Mouse (Mus musculus) retina, embryonic 14.5 days (tissue): ENCODE measurements around the gene Csdc2.
"Not testable (repeated sequence)": the region's sequence is repeated elsewhere in the genome, so short reads cannot be mapped to it uniquely, and the experiment has no call there.

Experiments used
- DNase-seq: peaks from one replicate; pipeline ENCODE4 v3.0.0-alpha.2; 2015; ENCODE audit warnings: low spot score

The Csdc2 gene

GRCm38 (mm10) chr15:81936679-81937078 lies at the start of gene Csdc2:
Csdc2 (plus strand) TSS chr15:81936759.
- peak; percentile 67 for DNase-seq

- DNase-seq = no peak
These were observed 49.6 kb upstream of the Csdc2 start for GRCm38 (mm10) chr15:81886795-81887550.

GRCm38 (mm10) chr15:81889175-81889574 lies 47.4 kb upstream of the Csdc2 start:
- DNase-seq = no peak

DNA sequence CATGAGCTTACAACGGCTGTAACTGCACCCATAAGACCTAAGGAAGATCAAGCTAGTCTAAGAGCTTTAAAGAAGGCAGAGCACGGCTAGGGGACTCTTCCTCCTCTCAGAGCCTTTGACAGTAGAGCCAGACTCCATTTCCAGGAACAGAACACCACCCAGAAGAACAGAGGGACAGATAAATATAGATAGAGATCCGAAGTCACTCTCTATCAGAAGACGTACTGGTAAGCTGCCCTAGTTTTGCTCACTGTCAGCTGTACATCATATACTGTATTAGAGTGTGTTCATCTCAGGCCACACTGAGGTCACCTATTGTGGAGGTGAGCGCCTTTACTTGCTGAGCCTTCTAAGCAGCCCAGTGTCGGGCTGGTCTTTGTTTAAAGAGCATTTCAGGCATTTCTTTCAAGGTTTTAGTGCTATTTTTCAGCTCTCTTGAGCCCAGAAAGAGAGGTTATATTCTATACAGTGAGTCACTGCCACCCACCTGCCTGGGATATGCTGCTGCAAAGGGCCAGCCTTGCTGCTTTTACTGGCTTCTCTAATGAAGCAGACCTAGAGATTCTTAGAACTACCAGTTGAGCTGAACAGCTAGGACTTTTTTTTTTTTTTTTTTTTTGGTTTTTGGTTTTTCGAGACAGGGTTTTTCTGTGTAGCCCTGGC lies 45.3 kb upstream of the Csdc2 start:
- DNase-seq = no peak

DNA sequence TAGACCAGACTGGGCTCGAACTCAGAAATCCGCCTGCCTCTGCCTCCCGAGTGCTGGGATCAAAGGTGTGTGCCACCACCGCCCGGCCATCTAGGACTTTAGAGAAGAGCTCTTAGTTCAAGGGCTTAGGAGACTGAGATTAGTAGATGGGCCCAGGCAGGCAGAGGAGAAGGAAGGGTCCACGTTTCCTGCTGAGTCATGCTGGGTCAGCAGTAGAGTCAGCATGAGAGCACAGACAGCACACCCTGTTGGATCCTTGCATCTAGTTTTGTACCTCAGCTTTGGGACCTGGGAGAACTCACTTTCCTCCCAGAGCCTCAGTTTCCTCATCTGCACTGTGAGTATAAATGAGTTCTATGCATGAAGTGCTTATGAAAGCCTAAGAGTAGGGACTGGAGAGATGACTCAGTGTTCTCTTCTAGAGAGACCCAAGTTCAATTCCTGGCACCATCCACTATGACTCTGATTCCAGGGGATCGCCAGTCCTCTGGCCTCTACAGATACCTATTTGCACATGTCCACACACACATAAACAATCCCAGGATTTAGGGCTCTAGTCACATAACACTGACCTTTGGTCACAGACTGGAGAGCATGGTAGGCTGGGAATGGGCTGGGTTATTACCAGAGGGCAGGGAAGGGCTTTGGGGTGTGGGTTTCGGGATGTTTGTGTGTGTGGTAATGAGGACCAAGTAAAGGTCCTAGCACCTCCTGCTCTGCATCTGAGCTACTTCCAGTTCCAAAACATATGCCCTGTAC lies 44.6 kb upstream of the Csdc2 start:
- DNase-seq = no peak

DNA sequence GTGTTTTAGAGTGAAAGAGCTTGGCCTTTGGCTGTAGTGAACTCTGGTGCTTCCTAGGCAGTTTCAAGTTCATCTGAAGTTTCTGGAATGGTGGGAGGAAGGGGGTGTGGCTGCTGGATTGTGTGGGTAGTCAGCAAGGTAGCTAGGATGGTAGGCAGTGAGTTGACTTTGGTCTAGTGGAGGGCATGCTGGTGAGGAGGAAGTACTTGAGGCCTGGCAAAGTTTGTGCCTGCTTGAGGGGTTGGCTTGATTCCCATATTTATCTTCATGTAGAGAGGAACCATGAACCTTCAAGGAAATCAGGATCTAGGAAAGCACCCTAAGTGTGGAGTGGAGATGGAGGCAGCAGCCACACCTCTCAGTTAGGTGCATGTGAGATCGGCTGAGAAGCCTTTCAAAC lies 42.6 kb upstream of the Csdc2 start:
- DNase-seq = no peak

DNA sequence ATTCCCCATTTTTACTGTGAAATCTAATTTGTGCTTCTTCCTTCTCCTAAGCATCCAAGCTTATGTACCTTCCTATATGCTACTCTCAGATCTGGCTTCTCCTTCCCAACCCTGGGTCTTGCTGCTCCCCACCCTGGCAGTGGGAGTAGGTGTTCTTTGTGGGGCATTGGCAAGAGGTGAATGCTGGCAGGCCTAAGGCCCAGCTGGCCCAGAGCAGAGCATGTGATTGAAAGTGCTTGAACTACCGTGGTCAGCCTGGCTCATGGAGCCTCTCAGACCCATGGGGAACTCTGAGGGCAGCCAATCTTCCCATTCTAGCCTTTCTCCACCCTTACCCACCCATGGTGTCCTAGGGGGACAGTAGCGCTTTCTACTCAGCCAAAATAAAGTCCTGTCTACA lies 40.2 kb upstream of the Csdc2 start:
- no peak for DNase-seq

DNA sequence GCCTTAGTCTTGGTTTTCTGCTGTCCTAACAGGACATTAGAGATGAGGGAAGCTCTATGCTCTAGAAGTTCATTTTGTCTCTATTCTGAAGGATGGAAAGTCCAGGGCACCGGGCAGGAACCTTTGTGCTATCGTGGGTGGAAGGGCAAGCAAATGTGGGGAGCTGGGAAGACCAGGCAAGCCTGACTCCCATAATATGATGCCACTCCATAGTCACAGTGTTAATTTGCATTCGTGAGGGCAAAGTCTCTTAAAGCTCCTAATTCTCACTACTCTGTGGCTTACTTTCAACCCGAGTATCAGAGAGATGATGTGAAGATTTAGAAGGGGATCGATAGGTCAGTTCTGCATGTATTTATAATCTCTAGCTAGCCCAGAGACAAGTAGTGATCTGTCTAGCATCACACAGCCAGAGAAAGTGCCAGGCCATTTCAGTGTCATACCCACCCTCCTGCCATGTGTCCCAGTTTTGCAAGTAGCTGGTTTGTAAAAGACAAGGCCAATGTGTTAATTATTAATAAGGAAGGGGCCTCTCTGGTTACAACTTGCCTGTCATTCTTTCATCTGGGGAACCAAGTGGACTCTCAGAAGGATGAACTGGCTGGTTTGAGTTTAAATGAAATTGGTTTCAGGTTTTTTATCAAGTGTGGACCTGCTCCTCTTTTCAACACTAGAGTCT lies 38.8 kb upstream of the Csdc2 start:
- no peak for DNase-seq

- DNase-seq = no peak
These were observed 37.8 kb upstream of the Csdc2 start for GRCm38 (mm10) chr15:81898751-81899150.

GRCm38 (mm10) chr15:81904939-81905338 lies 31.6 kb upstream of the Csdc2 start:
- peak; percentile 83 for DNase-seq

DNA sequence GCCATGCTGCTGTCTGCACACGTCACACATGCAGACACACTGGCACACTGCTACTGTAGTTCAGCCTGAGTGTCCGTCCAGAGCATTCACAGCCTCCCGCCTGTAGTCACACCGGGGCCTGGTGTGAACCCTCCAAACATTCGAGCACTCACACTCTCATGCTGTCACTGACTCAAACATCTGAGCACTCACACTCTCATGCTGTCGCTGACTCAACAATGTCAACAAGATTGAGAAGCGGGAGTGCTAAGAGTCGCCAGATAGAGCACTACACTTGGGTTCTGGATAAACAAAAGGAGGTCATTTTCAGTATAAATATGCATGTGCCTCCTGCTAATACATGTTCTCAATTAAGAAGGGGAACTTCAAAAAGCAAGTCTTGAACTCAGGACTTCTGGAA lies 28.6 kb upstream of the Csdc2 start:
- DNase-seq = no peak

DNA sequence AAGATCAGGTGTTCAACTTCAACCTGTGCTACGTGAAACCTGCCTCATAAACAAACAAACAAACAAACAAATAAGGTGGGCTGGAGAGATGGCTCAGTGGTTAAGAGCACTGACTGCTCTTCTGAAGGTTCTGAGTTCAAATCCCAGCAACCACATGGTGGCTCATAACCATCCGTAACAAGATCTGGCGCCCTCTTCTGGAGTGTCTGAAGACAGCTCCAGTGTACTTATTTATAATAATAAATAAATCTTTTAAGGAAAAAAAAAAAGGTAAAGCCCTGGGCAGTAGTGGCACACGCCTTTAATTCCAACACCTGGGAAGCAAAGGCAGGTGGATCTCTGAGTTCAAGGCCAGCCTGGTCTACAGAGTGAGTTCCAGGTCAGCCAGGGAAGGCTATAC lies 27.8 kb upstream of the Csdc2 start:
- not testable (repeated sequence) for DNase-seq

- DNase-seq = no peak
These were observed 24.1 kb upstream of the Csdc2 start for GRCm38 (mm10) chr15:81912498-81912897.

DNA sequence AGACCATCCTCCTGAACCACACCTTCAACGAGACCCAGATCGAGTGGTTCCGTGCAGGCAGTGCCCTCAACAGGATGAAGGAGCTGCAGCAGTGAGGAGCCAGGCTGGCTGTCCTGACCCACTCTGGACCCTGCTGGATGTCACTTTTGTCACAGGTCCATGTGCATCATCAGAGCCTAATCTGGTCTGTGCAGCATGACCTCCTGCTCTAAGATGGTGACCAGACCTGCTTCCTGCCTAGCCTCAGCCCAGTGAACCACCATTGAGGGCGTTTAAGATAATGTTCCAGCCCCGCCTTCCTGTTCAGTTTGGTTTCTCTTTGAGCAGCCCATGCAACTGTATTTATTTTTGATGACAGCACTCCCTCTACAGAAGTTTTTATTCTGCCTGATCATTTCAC lies 21.9 kb upstream of the Csdc2 start:
- no peak for DNase-seq

DNA sequence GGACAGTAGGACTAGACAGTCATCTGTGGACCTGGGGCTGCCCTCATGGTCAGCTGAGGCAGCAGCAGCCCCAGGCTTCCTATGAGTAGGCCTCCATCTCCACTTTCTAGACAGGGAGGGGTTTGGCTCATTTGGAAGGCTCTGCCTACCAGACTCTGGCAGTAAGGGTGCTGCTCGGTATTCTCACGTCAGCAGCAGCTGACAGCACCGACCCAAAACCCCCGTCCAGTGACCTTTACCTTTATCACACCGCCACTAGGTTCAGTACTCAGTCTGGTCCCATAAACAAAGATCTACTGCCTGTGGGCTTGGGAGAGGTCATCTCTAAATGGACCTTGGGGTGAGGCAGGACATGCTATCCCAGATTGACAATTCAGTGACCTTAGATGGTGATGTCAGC lies 20.9 kb upstream of the Csdc2 start:
- no peak for DNase-seq

DNA sequence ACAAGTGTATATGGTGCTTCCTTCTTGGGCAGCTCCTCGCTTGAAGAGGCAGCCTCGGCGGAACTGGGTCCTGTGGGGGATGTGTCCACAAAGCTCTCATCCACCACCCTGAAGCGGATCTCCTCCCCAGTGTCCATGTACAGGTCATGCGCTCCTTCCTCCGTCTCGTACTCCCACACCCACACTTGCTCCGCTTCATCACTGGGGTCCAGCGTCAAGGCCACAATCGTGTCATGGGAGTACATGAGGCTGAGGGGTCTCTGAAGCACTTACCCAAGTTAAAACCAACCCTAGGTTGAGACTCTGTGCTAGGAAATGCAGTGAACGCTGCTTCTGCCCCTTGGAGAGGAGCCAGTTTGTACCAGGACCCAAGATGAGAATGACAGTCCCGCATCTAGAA lies 19.4 kb upstream of the Csdc2 start:
- no peak for DNase-seq

GRCm38 (mm10) chr15:81917621-81918463 lies 18.7 kb upstream of the Csdc2 start:
- peak; percentile 80 for DNase-seq

GRCm38 (mm10) chr15:81919062-81919461 lies 17.5 kb upstream of the Csdc2 start:
- no peak for DNase-seq

DNA sequence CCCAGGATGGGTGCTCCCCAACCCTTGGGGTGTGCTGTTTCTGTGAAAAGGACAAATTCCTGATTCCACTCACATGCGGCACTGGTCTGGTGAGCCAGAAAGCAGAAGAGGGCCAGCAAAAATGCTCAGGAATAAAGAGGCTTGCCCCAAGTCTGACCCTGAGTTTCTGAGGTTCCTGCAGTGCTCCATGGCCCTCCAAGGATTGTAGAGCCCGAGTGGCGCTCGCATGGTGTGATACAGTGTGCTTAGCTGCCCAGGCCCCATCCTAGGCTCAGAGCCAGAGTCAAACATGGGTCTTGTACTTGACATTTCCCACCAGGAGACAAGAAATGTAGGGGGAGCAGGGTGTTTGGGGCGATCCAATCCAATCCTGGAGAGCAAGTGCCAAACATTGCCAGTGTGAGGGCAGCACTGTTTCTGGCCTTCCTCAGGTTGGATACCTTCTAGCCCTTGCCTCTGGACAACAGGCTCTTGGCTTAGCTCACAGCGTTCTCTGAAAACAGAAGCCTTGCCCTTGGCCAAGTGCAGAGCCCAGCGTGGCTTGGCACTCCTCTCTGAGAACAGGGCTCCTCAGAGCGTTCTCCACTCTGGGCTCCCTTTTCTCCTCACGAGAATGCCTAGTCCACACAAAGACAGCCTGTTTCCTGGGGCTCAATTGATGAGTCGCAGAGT lies 15.9 kb upstream of the Csdc2 start:
- DNase-seq = no peak

DNA sequence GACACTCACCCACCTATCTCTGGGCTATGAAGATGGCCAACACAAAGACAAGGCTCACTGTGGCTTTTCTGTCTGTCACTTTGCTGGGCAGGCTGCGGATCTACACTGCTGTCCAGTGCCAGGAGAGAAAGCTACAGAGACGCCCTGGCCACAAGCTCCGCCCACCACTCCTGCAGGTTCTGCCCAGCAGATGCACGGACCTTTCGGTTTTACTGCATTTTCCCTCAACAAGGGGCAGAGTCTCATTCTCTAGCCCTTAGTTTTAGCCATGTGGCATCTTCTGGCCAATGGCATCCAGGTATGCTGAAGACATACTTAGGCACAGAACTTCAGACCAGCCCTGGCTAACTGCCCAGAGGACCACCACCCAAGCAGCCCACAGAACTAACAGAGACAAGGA lies 15.3 kb upstream of the Csdc2 start:
- no peak for DNase-seq

DNA sequence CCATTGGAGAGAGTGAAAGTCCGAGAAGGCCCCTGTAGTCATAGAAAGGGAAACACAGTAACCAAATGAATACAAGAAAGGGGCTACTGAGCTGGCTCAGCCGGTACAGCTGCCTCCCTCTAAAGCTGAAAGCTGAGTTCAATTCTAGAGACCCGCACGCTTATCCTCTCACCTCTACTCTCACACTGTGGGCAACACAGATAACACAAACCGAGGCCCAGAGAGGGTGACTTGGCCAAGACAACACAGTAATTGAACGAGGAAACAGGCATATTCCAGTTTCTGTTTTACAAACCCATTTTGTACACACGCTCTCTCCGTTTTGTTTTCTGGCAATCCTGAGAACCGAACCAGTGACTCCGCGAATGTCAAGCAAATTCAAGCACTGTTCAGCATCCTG lies 11.6 kb upstream of the Csdc2 start:
- DNase-seq = no peak
